Mouse (Mus musculus) cerebellum, postnatal 14 days (tissue): ENCODE results near the gene Pla2g4d.
A peak's percentile ranks its signal among the peaks of the same experiment; 100 is the strongest.
"Not testable (repeated sequence)": the region's sequence is repeated elsewhere in the genome, so short reads cannot be mapped to it uniquely, and the experiment has no call there.

Experiments
- DNase-seq, 2 experiments: peaks; one replicate each; pipeline ENCODE4 v3.0.0; 2021; ENCODE audit warnings: mixed read lengths in 2 of 2

Gene Pla2g4d

DNA sequence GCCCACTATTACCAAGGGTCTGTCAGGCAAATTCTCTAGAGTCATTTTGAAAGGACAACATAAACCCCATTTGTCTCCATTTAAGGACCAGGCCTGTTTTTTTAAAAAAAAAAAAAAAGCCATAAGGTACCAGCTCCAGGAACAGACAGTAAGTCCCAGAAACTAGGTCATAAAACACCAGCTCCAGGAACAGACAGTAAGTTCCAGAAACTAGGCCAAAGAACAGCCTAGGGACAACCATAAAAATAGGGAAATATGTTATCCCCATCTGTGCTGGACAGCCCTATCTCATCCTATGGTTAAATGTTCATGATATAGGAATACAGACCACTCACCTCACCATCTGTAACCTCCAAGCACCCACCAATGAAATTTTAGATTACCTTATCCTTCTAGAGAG is 32.7 kb downstream of the Pla2g4d start:
- DNase-seq = no peak

DNA sequence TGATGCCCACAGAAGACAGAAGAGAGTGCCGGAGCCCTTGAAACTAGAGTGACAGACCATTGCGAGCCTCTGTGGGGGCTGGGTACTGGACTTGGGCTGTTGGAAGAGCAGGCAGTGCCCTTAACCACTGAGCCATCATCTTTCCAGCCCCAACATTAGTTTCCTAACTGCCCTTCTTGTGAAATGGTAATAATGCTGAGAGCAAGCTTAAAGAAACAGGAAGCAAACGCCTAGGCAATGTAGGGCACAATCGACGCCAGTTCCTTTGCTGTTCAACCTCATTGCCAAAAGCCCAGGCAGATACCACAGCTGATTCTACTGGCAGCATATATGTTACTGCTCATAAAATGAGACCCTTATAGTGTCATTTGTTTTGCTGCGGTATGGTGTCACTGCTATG is 36.4 kb downstream of the Pla2g4d start:
- DNase-seq = no peak

DNA sequence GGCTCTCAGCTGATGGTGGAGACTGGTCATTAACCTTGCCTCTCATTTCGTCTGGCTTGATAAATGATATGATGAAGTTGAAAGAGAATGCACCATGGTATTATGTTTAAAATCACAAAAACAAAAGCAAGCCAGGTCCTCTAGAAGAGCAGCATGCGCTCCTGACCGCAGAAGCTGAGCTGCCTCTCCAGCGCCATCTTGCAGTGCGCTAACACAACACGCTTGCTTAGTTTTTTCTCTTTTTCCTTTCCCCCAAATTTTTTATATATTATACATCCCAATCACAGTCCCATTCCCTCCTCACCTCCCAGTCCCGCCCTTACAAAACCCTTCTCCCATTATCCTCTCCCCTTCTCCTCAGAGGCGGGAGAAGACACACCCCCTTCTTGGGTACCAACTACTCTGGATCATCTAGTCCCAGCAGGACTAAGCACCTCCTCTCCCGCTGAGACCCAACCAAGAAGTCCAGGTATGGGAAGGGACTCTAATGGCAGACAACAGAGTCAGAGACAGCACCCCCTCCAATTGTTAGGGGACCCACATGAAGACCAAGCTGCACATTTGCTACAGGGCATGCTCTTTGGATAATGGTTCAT is 43.5 kb downstream of the Pla2g4d start:
- DNase-seq = peak; percentile 51 to 53

DNA sequence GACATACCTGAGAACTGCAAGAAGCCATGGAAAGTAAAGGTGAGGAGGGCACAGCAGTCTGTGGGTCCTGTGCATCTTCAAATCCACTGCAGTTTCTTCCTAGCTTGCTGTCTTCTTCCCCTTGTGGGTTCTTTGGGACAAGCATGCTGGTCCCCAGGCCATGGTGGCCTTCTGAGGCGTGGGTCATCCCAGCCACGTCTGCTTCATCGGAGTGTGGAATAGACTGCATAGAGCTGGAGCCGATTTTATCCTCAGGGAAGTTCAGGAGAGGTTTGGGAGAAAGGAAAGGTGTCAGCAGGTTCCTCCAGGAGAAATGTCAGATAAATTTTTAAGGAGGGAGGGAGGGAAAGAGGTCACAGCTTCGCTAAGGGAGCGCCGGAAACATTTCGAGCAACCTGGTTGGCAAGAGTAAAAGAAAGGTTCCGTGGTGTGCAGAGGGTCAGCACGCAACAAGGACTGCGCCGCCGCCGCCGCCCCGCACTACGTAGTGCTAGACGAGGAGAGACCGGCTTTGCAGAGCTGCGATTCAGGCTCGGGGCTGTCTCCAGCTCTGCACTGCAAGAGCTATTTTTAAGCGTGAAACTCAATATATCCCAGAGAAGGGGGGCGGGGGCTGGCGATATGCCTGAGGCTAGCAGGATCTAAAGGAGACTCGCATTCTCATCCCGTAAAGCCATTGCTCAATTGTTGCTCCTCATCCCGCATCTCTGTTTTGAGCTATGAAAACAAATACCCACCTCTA is 44.1 kb downstream of the Pla2g4d start, which contains the start of gene Pla2g4e:
Pla2g4e (minus strand) TSS at position 657 of the 742 bp plus-strand sequence.
- DNase-seq = peak; percentile 65 to 76

DNA sequence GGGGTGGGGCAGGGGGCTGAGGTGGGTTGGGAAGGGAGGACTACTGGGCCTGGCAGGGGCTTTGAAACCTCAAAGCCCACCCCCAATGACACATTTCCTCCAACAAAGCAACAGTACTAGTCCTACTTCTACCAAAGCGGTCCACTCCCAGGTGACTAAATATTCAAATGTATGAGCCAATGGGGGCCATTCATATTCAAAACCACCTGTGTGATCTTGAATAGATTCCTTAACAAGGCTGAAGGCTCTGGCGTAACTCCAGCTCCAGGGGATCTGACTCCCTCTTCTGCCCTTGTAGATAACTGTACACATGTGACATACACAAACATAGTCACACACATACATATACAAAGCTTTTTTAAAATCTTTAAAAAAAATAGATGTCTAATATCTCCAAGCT is 45.0 kb downstream of the Pla2g4d start:
- peak in 1 of 2 experiments; percentile 43 for DNase-seq

DNA sequence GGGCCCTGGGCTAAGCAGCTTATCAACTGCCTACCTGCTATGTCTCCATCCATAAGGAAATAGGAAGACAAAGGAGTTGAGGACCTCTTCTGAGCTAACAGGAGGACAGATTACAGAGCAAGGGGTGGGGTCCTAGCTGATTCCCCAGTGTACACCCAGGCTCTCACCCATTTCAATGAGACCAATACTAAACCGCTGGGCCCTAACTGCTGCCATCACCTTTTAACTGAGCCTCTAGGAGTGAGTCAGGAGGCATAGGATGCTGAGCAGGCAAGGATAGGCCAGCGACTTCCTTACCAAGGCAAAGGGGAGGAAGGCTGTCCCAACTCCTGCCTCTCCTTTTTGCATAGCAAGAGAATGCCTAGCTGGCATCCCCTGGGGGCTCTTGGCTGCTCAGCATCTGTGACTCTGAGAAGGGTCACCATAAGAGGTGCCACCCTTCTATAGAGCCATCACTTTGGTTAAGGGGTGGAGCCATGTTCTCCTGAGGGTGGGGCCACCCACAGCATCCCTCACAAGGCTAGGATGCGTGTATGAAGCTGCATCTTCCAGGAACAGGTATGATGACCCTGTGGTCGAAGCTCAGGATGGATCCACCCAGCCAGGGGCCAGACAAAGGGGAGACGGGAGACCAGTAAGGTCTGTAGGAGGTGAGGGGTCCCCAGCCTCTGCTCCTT is 46.1 kb downstream of the Pla2g4d start:
- no peak for DNase-seq

DNA sequence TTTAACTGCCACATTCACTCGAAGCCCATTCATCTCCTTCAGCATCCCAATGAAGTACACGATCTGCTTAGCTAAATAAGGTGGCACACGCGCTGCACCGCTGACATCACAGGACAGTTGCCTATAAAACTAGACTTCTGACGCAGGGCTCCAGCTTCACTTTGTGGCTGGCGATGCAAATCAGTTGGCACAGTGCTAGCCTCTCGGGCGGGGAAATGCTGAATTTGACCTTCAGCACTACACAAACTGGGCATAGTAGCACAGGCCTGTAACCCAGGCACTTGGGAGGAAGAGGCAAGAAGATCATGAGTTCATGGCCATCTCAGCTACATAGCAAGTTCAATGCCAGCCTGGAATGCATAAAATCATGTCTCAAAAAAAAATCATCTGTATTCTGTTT is 50.3 kb downstream of the Pla2g4d start:
- DNase-seq = not testable (repeated sequence)

DNA sequence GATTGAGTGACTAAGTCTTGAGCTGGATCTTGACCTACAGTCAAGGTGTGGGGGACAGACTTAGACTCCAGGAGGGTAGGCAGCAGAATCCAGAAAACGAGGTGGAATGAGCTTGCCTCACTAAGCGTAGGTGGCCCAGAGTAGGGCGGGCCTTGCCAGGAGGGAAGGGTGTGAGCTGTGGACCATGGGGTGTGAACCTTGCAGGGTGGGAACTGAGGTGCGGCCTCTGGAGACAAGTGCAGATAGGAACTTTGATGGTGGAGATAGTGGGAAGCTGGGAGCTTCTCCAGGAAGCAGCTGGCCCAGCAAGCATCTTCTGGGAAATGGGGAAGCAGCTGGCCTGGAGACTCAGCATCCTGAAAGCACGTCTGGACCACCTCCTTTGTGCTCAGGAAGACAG is 51.2 kb downstream of the Pla2g4d start:
- no peak for DNase-seq

DNA sequence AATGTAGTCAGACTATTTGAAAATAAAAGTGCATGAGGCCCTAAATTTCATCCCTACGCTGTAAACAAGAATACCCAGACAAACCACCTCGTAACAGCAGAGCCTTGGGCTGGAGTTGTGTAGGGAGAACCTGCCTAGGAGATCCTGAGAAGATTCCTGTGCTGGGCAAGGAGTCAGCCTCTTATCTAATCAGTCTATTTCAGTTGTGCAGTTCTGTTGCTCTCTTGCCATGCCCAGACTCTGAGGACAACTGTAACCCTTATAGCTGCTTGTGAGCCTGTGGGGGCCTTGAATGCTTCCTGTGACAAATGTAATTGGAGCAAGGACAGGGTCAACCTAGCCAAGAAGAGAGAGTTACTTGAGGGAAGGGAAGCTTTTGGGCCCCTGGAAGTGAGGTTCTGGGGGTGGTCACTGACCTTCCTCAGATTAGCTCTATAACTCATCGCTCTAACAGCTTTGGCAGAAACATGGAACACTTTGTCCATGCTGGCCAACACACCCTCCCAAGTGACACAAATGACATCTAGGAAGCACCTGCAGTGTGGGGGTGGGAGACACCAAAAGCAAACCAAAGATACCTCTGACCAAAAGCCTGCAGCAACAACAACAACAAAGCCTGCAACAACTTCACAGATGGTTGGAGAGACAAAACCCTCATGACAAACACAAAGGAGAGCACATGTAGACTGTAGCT is 52.9 kb downstream of the Pla2g4d start:
- DNase-seq = no peak

DNA sequence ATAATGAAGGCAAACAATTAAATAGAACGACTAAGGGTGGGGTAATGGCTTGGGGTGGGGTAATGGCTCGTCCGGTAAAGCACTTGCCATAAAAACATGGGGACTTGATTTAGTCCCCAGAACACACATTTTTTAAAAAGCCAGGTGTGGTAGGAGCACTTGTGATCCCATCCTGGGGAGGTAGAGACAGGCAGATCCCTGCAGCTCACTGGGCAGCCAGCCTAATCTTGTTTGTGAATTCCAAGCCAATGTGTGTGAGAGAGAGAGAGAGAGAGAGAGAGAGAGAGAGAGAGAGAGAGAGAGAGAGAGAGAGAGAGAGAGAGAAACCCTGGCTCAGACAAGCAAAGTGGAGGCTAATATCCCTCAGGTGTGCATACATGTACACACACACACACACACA is 53.6 kb downstream of the Pla2g4d start:
- DNase-seq = peak; percentile 55 to 59

DNA sequence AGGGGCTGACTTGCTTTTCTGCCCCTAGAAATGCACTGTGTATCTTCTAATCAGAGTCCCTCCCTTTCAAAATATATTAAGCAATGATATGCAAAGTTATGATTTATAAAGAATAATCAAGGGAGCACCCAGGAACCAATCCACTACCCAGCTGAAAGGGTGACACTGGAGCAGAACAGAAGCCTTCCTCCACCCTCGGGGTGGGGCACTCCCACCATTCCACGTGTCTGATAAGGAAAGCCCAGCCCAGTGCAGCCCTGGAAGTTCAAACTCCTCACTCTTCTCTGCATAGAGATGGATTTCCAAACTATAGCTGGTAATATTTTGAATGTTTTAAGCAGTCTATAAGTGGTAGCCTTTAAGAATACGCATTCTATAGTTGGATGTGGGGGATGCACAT is 57.4 kb downstream of the Pla2g4d start:
- DNase-seq = no peak
